Comparison of ENCODE assay signal across 12 mouse cellular contexts in genomic region chr4:124254446-124255182, GRCm38 (mm10).
DNase-seq lines count a peak whose midpoint lies in the region; ATAC-seq and TF ChIP-seq lines count a peak whose summit lies in the region.
"Had no signal": no experiment of that assay in that cellular context is flagged by ENCODE, and none has a peak within 500 bp of the region (broad histone marks: within the 10 kb centered on the region; RNA-seq: fewer than 3 reads in every experiment).

No protein-coding gene starts in this region.

- DNase-seq in left cerebral cortex, adult 2 months (ENCODE audit: extremely low spot score in 1 of 2, low spot score in 2 of 2), result no peak
- no peak for DNase-seq in left cerebral cortex, adult 11 months (ENCODE audit: low spot score)
- peak; percentile 44 for DNase-seq in hindbrain, postnatal 0 days (ENCODE audit: low spot score)
- DNase-seq in retina, embryonic 14.5 days (ENCODE audit: low spot score), result peak; percentile 68
- DNase-seq in gastrocnemius, postnatal 10 days, result no peak
- DNase-seq in gastrocnemius, adult 8-10 months (ENCODE audit: low spot score in 2 of 2), result no peak
- DNase-seq in layer of hippocampus, adult 11-12 months (ENCODE audit: low spot score), result no peak
- DNase-seq: gastrocnemius, postnatal 36 days; liver, embryonic 13.5 days; lung, postnatal 4 days had no signal

- WGBS in forebrain, embryonic 12.5 days, result 8% methylated on average over 22 of the region's 22 CpGs
- WGBS in hindbrain, postnatal 0 days, result 19% methylated on average over 22 of the region's 22 CpGs

- peaks cover 72% of the 10 kb centered on the region for H3K27me3 ChIP-seq in forebrain, embryonic 12.5 days
- no peaks in the 10 kb centered on the region for H3K27me3 ChIP-seq in hindbrain, postnatal 0 days (ENCODE audit: insufficient read depth, low read length)
- H3K27me3 ChIP-seq: liver, embryonic 13.5 days had no signal

- 0 out of 2 replicates have a peak overlapping the region, but pooled peaks have one; percentile 11 for H3K4me3 ChIP-seq in left cerebral cortex, adult 2 months
- H3K4me3 ChIP-seq in forebrain, embryonic 12.5 days (replicated peaks), result no peak overlapping the region
- 0 out of 2 replicates have a peak overlapping the region, but pooled peaks have one; percentile 8 for H3K4me3 ChIP-seq in hindbrain, postnatal 0 days (ENCODE audit: low read length)
- H3K4me3 ChIP-seq: erythroblast, embryonic 14.5 days; liver, embryonic 13.5 days had no signal

- H3K36me3 ChIP-seq in forebrain, embryonic 12.5 days (replicated peaks), result no peaks in the 10 kb centered on the region
- H3K36me3 ChIP-seq in hindbrain, postnatal 0 days (ENCODE audit: insufficient read depth, low read length), result no peaks in the 10 kb centered on the region
- H3K36me3 ChIP-seq: liver, embryonic 13.5 days had no signal

- peaks cover 38% of the 10 kb centered on the region for H3K4me1 ChIP-seq in forebrain, embryonic 12.5 days
- peaks cover 10% of the 10 kb centered on the region; the same call in 1 of the 2 replicates for H3K4me1 ChIP-seq in hindbrain, postnatal 0 days (ENCODE audit: insufficient read depth, low read length)
- H3K4me1 ChIP-seq: liver, embryonic 13.5 days had no signal

- H3K4me2 ChIP-seq in forebrain, embryonic 12.5 days, result peak overlapping the region; percentile 44
- peak overlapping the region; percentile 38 for H3K4me2 ChIP-seq in hindbrain, postnatal 0 days (ENCODE audit: low read depth, low read length)
- H3K4me2 ChIP-seq: liver, embryonic 13.5 days had no signal

- intact Hi-C loops in left cerebral cortex, adult 2 months (cut with DNase I), result no loop called here

- ATAC-seq in forebrain, embryonic 12.5 days (ENCODE audit: low FRiP score), result peak; percentile 63
- ATAC-seq in hindbrain, postnatal 0 days, result peak; percentile 59; the same call in 1 of the 2 replicates

- H3K27ac ChIP-seq in left cerebral cortex, adult 2 months, result no peak overlapping the region
- peak overlapping the region; percentile 56 for H3K27ac ChIP-seq in forebrain, embryonic 12.5 days
- no peak overlapping the region for H3K27ac ChIP-seq in hindbrain, postnatal 0 days
- H3K27ac ChIP-seq: liver, embryonic 13.5 days had no signal

- no peak for TF ChIP-seq CTCF in left cerebral cortex, adult 2 months (IDR thresholded peaks at IDR 0.05)
- TF ChIP-seq CTCF in hindbrain, postnatal 0 days (IDR thresholded peaks at IDR 0.05; ENCODE audit: low read depth), result no peak

- H3K9me3 ChIP-seq in forebrain, embryonic 12.5 days, result no peaks in the 10 kb centered on the region
- H3K9me3 ChIP-seq in hindbrain, postnatal 0 days (ENCODE audit: low read length), result no peaks in the 10 kb centered on the region
- H3K9me3 ChIP-seq: liver, embryonic 13.5 days had no signal

- H3K9ac ChIP-seq in forebrain, embryonic 12.5 days, result peak overlapping the region; percentile 38; the same call in 1 of the 2 replicates
- H3K9ac ChIP-seq in hindbrain, postnatal 0 days (replicated peaks; ENCODE audit: low read length), result no peak overlapping the region
- H3K9ac ChIP-seq: liver, embryonic 13.5 days had no signal

Comparison
In these comparisons a context has a peak if more than half of its experiments do, and no peak if none do; other contexts are left out.
1. DNase-seq: peak in hindbrain, postnatal 0 days (single experiment) and retina, embryonic 14.5 days (single experiment); none in left cerebral cortex, adult 2 months (0 of 2), left cerebral cortex, adult 11 months (single experiment), gastrocnemius, postnatal 10 days (single experiment), gastrocnemius, adult 8-10 months (0 of 2) and layer of hippocampus, adult 11-12 months (single experiment).